Mouse (Mus musculus) testis, adult 2 months (tissue): ENCODE measurements around the gene Rrm1. TPM values are rescaled to one million over a fixed set of nuclear protein-coding genes. Genes with fewer than 3 reads are reported as not detected.
"Not testable (repeated sequence)": the region's sequence is repeated elsewhere in the genome, so short reads cannot be mapped to it uniquely, and the experiment has no call there.

Experiments used
- H3K27ac ChIP-seq: fragments of 200-500 bp; 2 replicates; pipeline ENCODE4 v1.5.1; 2012; ENCODE audit warnings: low read depth, low read length; ENCODE audit not compliant: control insufficient read depth, insufficient read depth
- H3K27me3 ChIP-seq: fragments of 200-500 bp; 2 replicates; pipeline ENCODE4 v1.6.1; 2012; ENCODE audit warnings: mild to moderate bottlenecking, low read length, moderate library complexity; ENCODE audit not compliant: control insufficient read depth, insufficient read depth
- H3K36me3 ChIP-seq: fragments of 200-500 bp; 2 replicates; pipeline ENCODE4 v1.6.1; 2012; ENCODE audit warnings: mild to moderate bottlenecking, low read length; ENCODE audit not compliant: control insufficient read depth, insufficient read depth
- H3K4me1 ChIP-seq: fragments of 200-500 bp; 2 replicates; pipeline ENCODE4 v1.6.1; 2012; ENCODE audit warnings: low read length; ENCODE audit not compliant: control insufficient read depth, insufficient read depth
- H3K4me3 ChIP-seq: fragments of 200-500 bp; 2 replicates; pipeline ENCODE4 v1.5.1; 2012; ENCODE audit warnings: low read depth, mild to moderate bottlenecking, low read length, moderate library complexity, mixed read lengths; ENCODE audit not compliant: control insufficient read depth
- CTCF ChIP-seq: fragments of 200-500 bp; IDR thresholded peaks from 2 replicates; pipeline ENCODE4 v1.5.1; 2012; ENCODE audit warnings: low read depth, mild to moderate bottlenecking, inconsistent platforms, low read length, moderate library complexity; ENCODE audit not compliant: control insufficient read depth, insufficient read depth, insufficient replicate concordance
- POLR2A ChIP-seq: fragments of 200-500 bp; IDR thresholded peaks from 2 replicates; pipeline ENCODE4 v1.6.1; 2012; ENCODE audit warnings: low read depth, mild to moderate bottlenecking, inconsistent platforms, low read length, moderate library complexity; ENCODE audit not compliant: control insufficient read depth
- polyA plus RNA-seq: library from polyadenylated mRNA; depleted of rRNA; stranded (reverse); fragments of >200 nt; gene quantifications from 2 replicates; pipeline ENCODE4 v1.2.3, GENCODE M21; 2012

The Rrm1 gene
- polyA plus RNA-seq, 1 experiment, result 27.6 TPM

DNA sequence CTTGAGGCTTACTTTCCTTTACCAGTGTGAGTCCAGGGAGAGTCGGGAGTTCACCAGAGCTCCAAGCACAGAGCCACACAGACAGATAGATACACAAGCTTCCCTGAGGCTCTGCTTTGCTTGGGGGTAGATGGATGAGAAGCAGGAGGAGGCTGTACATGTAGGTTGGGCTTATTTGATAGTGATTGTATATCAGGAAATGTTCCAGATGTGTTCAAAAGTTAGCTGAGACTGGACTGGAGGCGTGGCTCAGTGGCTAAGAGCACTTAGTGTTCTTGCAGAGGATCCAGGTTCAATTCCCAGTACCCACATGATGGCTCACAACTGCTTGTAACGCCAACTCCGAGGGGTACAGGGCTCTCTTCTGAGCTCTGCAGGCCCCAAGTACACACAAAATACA, 36.9 kb downstream of the Rrm1 start:
- Histone ChIP-seq H3K36me3 (peaks cover 2% of the 10 kb centered on the region; the same call in 1 of the 2 replicates), H3K27me3 (no peaks in the 10 kb centered on the region), H3K27ac (0 out of 2 replicates have a peak overlapping the region, but pooled peaks have one; percentile 41), H3K4me1 (peaks cover 2% of the 10 kb centered on the region; the same call in 1 of the 2 replicates), H3K4me3 (no peak overlapping the region)
- no peak for TF ChIP-seq CTCF
- TF ChIP-seq POLR2A, result no peak

DNA sequence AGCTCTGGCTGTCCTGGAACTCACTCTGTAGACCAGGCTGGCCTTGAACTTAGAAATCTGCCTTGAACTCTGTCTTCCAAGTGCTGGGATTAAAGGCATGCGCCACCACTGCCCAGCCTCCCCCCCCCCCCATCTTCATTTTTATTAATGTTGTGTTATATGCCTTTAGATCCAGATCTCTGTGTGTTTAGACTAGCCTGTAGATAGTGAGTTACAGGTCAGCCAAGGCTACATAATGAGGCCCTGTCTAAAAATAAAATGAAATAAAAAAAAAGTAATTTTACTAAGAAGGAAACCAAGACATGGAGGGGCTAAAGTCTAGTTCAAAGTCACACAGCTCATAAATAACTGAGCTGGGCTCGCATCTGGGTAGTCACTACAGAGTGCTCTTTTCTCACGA, 37.4 kb downstream of the Rrm1 start:
- Histone ChIP-seq H3K36me3 (peaks cover 2% of the 10 kb centered on the region; the same call in 1 of the 2 replicates), H3K27me3 (no peaks in the 10 kb centered on the region), H3K4me1 (peaks cover 2% of the 10 kb centered on the region; the same call in 1 of the 2 replicates), H3K4me3 (no peak overlapping the region), H3K27ac (peak overlapping the region; percentile 59)
- TF ChIP-seq CTCF (no peak), POLR2A (no peak)

DNA sequence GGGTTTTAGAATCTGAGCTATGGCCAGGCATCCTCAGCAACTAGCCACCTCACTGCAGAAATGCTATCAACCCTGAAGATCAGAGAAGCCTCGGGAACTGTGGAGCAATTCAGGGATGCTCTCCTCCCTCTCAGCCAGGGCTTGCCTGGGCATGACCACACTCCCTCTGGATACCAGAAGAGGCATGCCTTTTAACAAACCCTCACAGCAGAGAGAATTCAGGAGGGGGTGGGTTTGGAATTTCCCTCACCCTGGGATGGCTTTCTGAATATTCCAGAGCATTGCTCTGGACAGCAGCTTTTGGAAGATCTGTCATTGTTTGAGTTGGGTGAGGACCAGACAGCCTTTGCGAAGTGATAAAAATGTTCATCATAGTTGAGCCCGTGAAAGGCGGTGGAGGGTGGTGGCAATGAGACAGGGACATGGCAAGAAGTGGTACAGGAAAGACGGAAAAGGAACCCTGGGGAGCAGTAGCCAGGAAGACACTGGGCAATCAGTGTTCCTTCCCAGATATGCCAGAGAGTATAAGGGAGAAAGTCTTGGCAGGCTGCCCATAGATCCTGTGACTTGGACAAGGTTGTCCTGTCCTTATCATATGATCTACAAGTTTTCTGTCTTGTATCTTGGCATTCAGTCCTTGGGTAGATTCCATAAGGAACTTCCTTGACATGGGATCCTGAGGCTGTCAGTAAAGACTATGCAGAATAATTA, 38.0 kb downstream of the Rrm1 start:
- Histone ChIP-seq H3K27me3 (no peaks in the 10 kb centered on the region), H3K4me1 (peaks cover 2% of the 10 kb centered on the region; the same call in 1 of the 2 replicates), H3K27ac (peak overlapping the region; percentile 59), H3K4me3 (no peak overlapping the region), H3K36me3 (peaks cover 2% of the 10 kb centered on the region; the same call in 1 of the 2 replicates)
- TF ChIP-seq CTCF (no peak), POLR2A (no peak)

- Histone ChIP-seq H3K27ac (0 out of 2 replicates have a peak overlapping the region, but pooled peaks have one; percentile 15), H3K4me1 (peaks cover 2% of the 10 kb centered on the region; the same call in 1 of the 2 replicates), H3K4me3 (no peak overlapping the region), H3K27me3 (no peaks in the 10 kb centered on the region), H3K36me3 (peaks cover 2% of the 10 kb centered on the region; the same call in 1 of the 2 replicates)
- TF ChIP-seq POLR2A (no peak), CTCF (no peak)
These were observed 39.3 kb downstream of the Rrm1 start for GRCm38 (mm10) chr7:102480821-102481220.

- Histone ChIP-seq H3K4me1 (peaks cover 2% of the 10 kb centered on the region; the same call in 1 of the 2 replicates), H3K36me3 (peaks cover 2% of the 10 kb centered on the region; the same call in 1 of the 2 replicates), H3K27ac (peak within 1 kb of the TSS; percentile 15; the same call in 1 of the 2 replicates), H3K4me3 (no peak within 1 kb of the TSS), H3K27me3 (no peaks in the 10 kb centered on the region)
- TF ChIP-seq CTCF, result no peak
These were observed 40.1 kb downstream of the Rrm1 start, which contains the start of gene Olfr543 for GRCm38 (mm10) chr7:102481579-102481978. Gene Olfr543, minus strand, starts transcription at chr7:102481679.

DNA sequence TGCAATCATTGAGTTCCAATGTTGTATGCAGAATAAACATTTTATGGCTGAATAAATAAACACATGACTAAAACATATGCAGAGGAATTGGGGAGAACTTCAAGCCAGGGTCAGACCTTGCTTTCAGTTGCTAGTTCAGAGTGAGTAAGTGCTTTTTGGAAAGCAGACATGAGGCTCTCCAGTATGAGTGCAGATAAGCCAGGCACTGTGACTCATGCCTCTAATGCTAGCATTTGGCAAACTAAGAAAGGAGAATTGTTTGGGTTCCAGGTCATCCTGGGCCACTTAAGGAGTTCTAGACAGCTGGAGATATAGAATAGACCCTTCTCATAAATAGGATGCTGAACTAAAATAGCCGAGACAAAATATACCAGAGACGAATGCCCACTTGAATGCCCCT, 42.2 kb downstream of the Rrm1 start:
- Histone ChIP-seq H3K4me1 (peaks cover 2% of the 10 kb centered on the region; the same call in 1 of the 2 replicates), H3K27ac (no peak overlapping the region)
- TF ChIP-seq CTCF (no peak), POLR2A (no peak)

DNA sequence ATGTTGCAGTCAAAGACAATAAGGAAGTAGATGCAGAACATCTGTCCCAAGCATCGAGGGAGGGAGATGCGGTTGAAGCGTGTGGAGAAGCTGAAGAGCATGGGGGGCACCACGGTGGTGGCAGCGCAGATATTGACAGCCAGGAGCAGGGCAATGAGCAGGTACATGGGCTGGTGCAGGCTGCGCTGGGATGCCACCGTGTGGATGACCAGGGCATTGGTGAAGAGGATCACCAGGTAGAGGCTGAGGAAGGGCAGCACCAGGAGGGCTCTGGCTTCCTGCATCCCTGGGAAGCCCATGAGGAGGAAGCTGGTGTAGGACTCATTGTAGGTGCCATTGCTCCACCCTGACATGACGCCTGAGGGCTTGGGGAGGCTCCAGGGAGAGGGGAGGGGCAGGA, 43.3 kb downstream of the Rrm1 start:
- not testable (repeated sequence) for H3K4me1 ChIP-seq, H3K27me3 ChIP-seq, H3K36me3 ChIP-seq, H3K4me3 ChIP-seq, H3K27ac ChIP-seq

More for the DNA sequence above, 42.2 kb downstream of the Rrm1 start:
- Histone ChIP-seq H3K4me3 (no peak overlapping the region), H3K27me3 (no peaks in the 10 kb centered on the region), H3K36me3 (no peaks in the 10 kb centered on the region)

DNA sequence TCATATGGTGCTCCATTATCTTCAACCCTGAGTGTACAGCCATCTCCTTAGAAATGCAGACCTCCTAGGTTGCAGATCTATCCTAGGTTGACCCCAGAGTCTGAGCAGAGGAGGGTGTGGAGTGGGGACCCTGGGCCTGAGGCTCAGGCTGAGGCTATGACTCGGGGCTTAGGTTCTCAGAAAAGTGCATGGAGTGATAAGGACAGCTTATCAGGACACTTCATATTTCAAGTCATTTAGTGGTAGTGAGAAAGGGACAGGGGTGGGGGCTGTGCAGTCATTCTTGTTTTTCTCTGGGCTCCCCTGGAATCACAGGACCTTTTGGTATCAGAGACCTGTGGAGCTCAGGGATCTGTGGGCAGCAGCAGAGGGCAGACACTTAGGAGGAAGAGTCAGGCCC, 44.6 kb downstream of the Rrm1 start:
- H3K4me3 ChIP-seq, result no peak overlapping the region
- no peaks in the 10 kb centered on the region for H3K36me3 ChIP-seq
- no peak overlapping the region for H3K27ac ChIP-seq
- H3K27me3 ChIP-seq, result no peaks in the 10 kb centered on the region
- H3K4me1 ChIP-seq, result no peaks in the 10 kb centered on the region; the same call in 1 of the 2 replicates
- TF ChIP-seq CTCF, result no peak
- TF ChIP-seq POLR2A, result no peak
